Mouse (Mus musculus) C2C12 (cell line): Measurements from ENCODE around the gene Max. TPM values are rescaled to one million over a fixed set of nuclear protein-coding genes. Genes with fewer than 3 reads are reported as not detected.

Experiments
- H3K27me3 ChIP-seq: one replicate; pipeline ENCODE4 v1.6.1; 2011; ENCODE audit not compliant: control insufficient read depth, insufficient read depth, insufficient read length
- H3K36me3 ChIP-seq: one replicate; pipeline ENCODE4 v1.6.1; 2011; ENCODE audit not compliant: control insufficient read depth, insufficient read depth
- H3K4me3 ChIP-seq: one replicate; pipeline ENCODE4 v1.5.1; 2011; ENCODE audit warnings: mild to moderate bottlenecking, control low read depth; ENCODE audit not compliant: poor library complexity, insufficient read depth, severe bottlenecking
- H3K79me2 ChIP-seq: one replicate; pipeline ENCODE4 v1.6.1; 2011; ENCODE audit not compliant: control insufficient read depth, insufficient read depth
- H3K79me3 ChIP-seq: one replicate; pipeline ENCODE4 v1.6.1; 2011; ENCODE audit warnings: low read depth, control low read depth
- H3ac ChIP-seq: one replicate; pipeline ENCODE3; 2011; ENCODE audit warnings: low read depth; ENCODE audit not compliant: control insufficient read depth, insufficient read length
- CEBPB ChIP-seq: IDR thresholded peaks from one replicate; pipeline ENCODE4 v1.6.1; 2011; ENCODE audit warnings: low read depth, mild to moderate bottlenecking, control low read depth, moderate library complexity
- CTCF ChIP-seq: IDR thresholded peaks from one replicate; pipeline ENCODE4 v1.5.1; 2011; ENCODE audit not compliant: control insufficient read depth, insufficient read depth, insufficient read length
- FOSL1 ChIP-seq: IDR thresholded peaks from one replicate; pipeline ENCODE4 v1.8.0; 2011; ENCODE audit warnings: mild to moderate bottlenecking, low read length; ENCODE audit not compliant: poor library complexity, insufficient read depth, severe bottlenecking
- MAX ChIP-seq: IDR thresholded peaks from one replicate; pipeline ENCODE4 v1.6.1; 2011; ENCODE audit warnings: mild to moderate bottlenecking, control low read depth
- MYOD1 ChIP-seq: IDR thresholded peaks from one replicate; pipeline ENCODE4 v1.6.1; 2011; ENCODE audit warnings: low read depth; ENCODE audit not compliant: control insufficient read depth, insufficient read length
- MYOG ChIP-seq: IDR thresholded peaks from one replicate; pipeline ENCODE4 v1.6.1; 2011; ENCODE audit not compliant: control insufficient read depth, insufficient read length; ENCODE audit errors: extremely low read depth
- USF1 ChIP-seq: IDR thresholded peaks from one replicate; pipeline ENCODE4 v1.6.1; 2011; ENCODE audit warnings: low read depth, mild to moderate bottlenecking, control low read depth, moderate library complexity
- polyA plus RNA-seq: library from polyadenylated mRNA; unstranded; fragments of >200 nt; fragmentation: generic; extraction: Trizol; gene quantifications from one replicate; pipeline ENCODE4 v1.2.1, GENCODE M21; 2012; ENCODE audit warnings: missing spikeins

Gene Max
- polyA plus RNA-seq, 1 experiment = 52.9 TPM

DNA sequence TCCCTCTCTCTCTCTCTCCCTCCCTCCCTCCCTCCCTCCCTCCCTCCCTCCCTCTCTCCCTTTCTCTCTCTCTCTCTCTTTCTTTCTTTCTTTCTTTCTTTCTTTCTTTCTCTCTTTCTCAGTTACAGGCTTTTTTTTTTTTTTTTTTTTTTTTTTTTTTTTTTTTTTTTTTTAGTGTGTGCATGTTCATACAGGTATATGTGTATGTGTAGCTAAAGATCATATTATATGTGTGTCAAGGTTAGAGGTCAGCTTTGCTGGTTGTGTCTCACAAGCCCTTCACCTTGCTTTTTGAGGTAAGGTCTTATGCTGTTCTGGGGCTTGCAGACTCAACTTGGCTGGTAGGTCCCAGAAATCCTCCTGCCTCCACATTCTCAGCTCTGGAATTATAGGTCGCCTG, 39.3 kb upstream of the Max start:
- no peak for TF ChIP-seq MYOD1
- no peak for TF ChIP-seq FOSL1
- TF ChIP-seq MAX = no peak
- no peak for TF ChIP-seq USF1
- TF ChIP-seq MYOG = no peak
- no peak for TF ChIP-seq CEBPB
- no peak for TF ChIP-seq CTCF

DNA sequence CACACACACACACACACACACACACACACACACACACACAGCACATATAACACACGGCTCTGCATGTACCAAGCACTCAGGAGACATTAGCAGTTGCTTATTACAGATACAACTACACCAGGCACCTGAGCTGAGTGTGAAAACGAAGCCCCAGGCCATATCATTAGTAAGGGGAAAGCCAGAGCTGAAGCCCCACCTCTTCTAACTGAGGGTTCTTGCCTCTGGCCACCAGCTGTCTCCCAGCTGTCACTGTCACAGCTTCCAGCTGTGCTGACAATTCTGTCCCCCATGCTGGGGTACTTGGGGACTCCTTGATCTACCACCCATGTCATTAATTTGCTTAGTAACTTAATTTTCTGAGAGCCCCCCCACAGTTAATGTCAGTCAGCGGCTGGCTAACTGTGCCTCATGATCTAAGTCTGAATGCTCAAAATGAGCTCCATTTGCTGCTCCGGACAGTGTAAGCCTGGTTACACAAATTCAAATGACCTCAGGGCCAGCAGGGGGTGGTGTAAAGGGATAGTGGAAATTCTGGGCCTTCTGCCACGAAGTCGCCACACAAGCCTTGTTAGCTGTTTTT, 38.8 kb upstream of the Max start:
- no peaks in the 10 kb centered on the region for H3K36me3 ChIP-seq
- H3K79me3 ChIP-seq = no peaks in the 10 kb centered on the region
- H3ac ChIP-seq = no peak overlapping the region
- no peak for TF ChIP-seq MYOG
- peak; percentile 72 for TF ChIP-seq MYOD1
- no peaks in the 10 kb centered on the region for H3K79me2 ChIP-seq
- no peaks in the 10 kb centered on the region for H3K27me3 ChIP-seq
- H3K4me3 ChIP-seq = no peak overlapping the region

More for the DNA sequence above, 39.3 kb upstream of the Max start:
- H3ac ChIP-seq = no peak overlapping the region
- H3K36me3 ChIP-seq = no peaks in the 10 kb centered on the region
- no peak overlapping the region for H3K4me3 ChIP-seq
- H3K27me3 ChIP-seq = no peaks in the 10 kb centered on the region
- H3K79me2 ChIP-seq = no peaks in the 10 kb centered on the region
- no peaks in the 10 kb centered on the region for H3K79me3 ChIP-seq

- H3K27me3 ChIP-seq = no peaks in the 10 kb centered on the region
- no peaks in the 10 kb centered on the region for H3K36me3 ChIP-seq
- H3ac ChIP-seq = no peak overlapping the region
- H3K79me3 ChIP-seq = no peaks in the 10 kb centered on the region
- TF ChIP-seq MYOG (no peak), CTCF (peak; percentile 57)
- H3K4me3 ChIP-seq = no peak overlapping the region
- no peaks in the 10 kb centered on the region for H3K79me2 ChIP-seq
Observed at GRCm38 (mm10) chr12:77000096-77000704, 38.2 kb upstream of the Max start.

- Histone ChIP-seq H3K79me3 (no peaks in the 10 kb centered on the region), H3K36me3 (no peaks in the 10 kb centered on the region), H3K27me3 (no peaks in the 10 kb centered on the region), H3K4me3 (no peak overlapping the region), H3ac (no peak overlapping the region), H3K79me2 (no peaks in the 10 kb centered on the region)
- no peak for TF ChIP-seq CEBPB
- no peak for TF ChIP-seq MAX
- TF ChIP-seq MYOG = no peak
- TF ChIP-seq USF1 = no peak
- TF ChIP-seq MYOD1 = no peak
- no peak for TF ChIP-seq FOSL1
- no peak for TF ChIP-seq CTCF
Observed at GRCm38 (mm10) chr12:76994766-76995165, 32.8 kb upstream of the Max start.

- H3ac ChIP-seq = no peak overlapping the region
- H3K79me2 ChIP-seq = no peaks in the 10 kb centered on the region
- no peaks in the 10 kb centered on the region for H3K36me3 ChIP-seq
- H3K27me3 ChIP-seq = peaks cover 3% of the 10 kb centered on the region
- TF ChIP-seq MYOD1 (no peak), MAX (no peak), MYOG (no peak), CTCF (no peak), USF1 (no peak), FOSL1 (no peak), CEBPB (no peak)
- H3K79me3 ChIP-seq = no peaks in the 10 kb centered on the region
- no peak overlapping the region for H3K4me3 ChIP-seq
Observed at GRCm38 (mm10) chr12:76992891-76993529, 31.0 kb upstream of the Max start.

DNA sequence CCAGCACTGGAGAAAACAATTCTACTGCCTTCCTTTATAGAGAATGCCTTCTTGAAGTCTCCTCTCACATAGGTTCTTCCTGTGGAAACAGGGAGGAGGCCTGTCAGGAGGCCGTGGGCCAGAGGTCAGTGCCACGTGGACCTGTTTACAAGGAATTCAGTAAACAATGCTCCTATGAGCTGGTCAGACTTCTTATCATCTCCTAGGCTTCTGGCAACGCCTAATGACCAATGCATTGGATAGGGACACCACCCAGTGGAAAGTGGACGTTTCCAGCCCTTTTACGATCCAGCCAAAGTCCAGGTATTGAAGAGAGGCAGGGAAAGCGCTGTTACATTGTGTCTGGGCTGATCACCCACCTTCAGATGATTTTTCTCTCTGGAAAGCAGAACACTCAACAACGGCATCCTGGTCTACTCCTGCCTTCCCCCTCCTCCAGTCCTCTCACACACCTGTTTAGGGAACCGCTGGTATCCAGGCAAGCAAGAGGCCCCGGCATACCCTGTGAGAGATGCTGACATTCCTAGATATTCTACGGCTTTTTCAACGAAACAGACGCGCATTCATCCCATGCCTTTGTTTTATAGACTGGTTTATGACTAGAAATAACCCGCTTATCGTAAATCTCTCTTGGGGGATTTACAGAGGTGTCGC, 20.9 kb upstream of the Max start:
- H3K36me3 ChIP-seq = no peaks in the 10 kb centered on the region
- H3K79me2 ChIP-seq = no peaks in the 10 kb centered on the region
- no peak overlapping the region for H3K4me3 ChIP-seq
- H3ac ChIP-seq = no peak overlapping the region
- TF ChIP-seq FOSL1 = no peak
- TF ChIP-seq CTCF = no peak
- TF ChIP-seq CEBPB = no peak
- TF ChIP-seq MYOG = no peak
- TF ChIP-seq MAX = no peak
- TF ChIP-seq MYOD1 = no peak
- TF ChIP-seq USF1 = no peak
- peaks cover 8% of the 10 kb centered on the region for H3K27me3 ChIP-seq
- H3K79me3 ChIP-seq = no peaks in the 10 kb centered on the region
